Mouse (Mus musculus): ENCODE data around the gene Rfx3. TPM values are rescaled to one million over a fixed set of nuclear protein-coding genes. Genes with fewer than 3 reads are reported as not detected.

Gene Rfx3
- polyA plus RNA-seq, 1 experiment from 2014 or later = 28.7 TPM

GRCm38 (mm10) chr19:28009587-28010281 lies 1.2 kb downstream of the Rfx3 start:
- H3K4me3 ChIP-seq (ENCODE audit: low read depth, low read length) = peak overlapping the region; percentile 96
- peak overlapping the region; percentile 66 for H3K4me2 ChIP-seq (ENCODE audit: low read depth)
- ATAC-seq (ENCODE audit: insufficient read depth, low FRiP score, low TSS enrichment) = no peak
- H3K27ac ChIP-seq (ENCODE audit: low read depth, low read length) = peak overlapping the region; percentile 100
- H3K9me3 ChIP-seq (ENCODE audit: control insufficient read depth, low read length) = no peaks in the 10 kb centered on the region
- no peaks in the 10 kb centered on the region for H3K27me3 ChIP-seq (ENCODE audit: control insufficient read depth, insufficient read depth, low read length)
- no peaks in the 10 kb centered on the region for H3K4me1 ChIP-seq (ENCODE audit: control insufficient read depth, insufficient read depth, low read length)
- H3K36me3 ChIP-seq (ENCODE audit: control insufficient read depth, insufficient read depth, low read length) = no peaks in the 10 kb centered on the region
- WGBS = under 1% methylated on average over 5 of the region's 5 CpGs
- DNase-seq (ENCODE audit: low spot score) = peak; percentile 70
- H3K9ac ChIP-seq (ENCODE audit: low read length) = peak overlapping the region; percentile 96

GRCm38 (mm10) chr19:28004190-28004589 lies 6.8 kb downstream of the Rfx3 start:
- H3K36me3 ChIP-seq (ENCODE audit: control insufficient read depth, insufficient read depth, low read length) = no peaks in the 10 kb centered on the region
- no peak overlapping the region for H3K9ac ChIP-seq (ENCODE audit: low read length)
- no peaks in the 10 kb centered on the region for H3K9me3 ChIP-seq (ENCODE audit: control insufficient read depth, low read length)
- ATAC-seq (ENCODE audit: insufficient read depth, low FRiP score, low TSS enrichment) (no peak), DNase-seq (ENCODE audit: low spot score) (no peak)
- no peak overlapping the region for H3K4me2 ChIP-seq (ENCODE audit: low read depth)
- no peak overlapping the region for H3K4me3 ChIP-seq (ENCODE audit: low read depth, low read length)
- H3K27ac ChIP-seq (ENCODE audit: low read depth, low read length) = no peak overlapping the region
- WGBS = 62% methylated on average over 1 of the region's 1 CpGs
- no peaks in the 10 kb centered on the region for H3K27me3 ChIP-seq (ENCODE audit: control insufficient read depth, insufficient read depth, low read length)
- no peaks in the 10 kb centered on the region for H3K4me1 ChIP-seq (ENCODE audit: control insufficient read depth, insufficient read depth, low read length)

DNA sequence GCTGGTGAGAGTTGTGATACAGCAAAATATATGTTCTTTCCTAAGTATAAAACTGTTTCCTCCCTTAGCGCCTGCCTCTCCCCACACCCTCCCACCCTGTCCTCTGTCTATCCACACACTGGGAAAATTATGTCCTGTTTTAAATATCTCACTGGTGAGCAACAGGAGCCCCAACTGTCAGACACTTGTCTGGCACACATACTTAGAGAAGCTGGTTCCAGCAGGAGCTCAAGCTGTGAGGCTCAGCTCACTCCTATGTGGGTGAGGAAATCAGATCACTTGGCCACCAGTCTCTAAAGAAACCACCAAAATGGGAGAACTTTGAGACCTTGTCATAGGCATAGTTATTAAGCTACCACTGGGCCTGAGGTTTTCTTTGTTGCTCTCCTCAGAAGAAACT lies 7.5 kb downstream of the Rfx3 start:
- Histone ChIP-seq H3K4me1 (ENCODE audit: control insufficient read depth, insufficient read depth, low read length) (no peaks in the 10 kb centered on the region), H3K27me3 (ENCODE audit: control insufficient read depth, insufficient read depth, low read length) (no peaks in the 10 kb centered on the region), H3K36me3 (ENCODE audit: control insufficient read depth, insufficient read depth, low read length) (no peaks in the 10 kb centered on the region), H3K9me3 (ENCODE audit: control insufficient read depth, low read length) (no peaks in the 10 kb centered on the region), H3K4me3 (ENCODE audit: low read depth, low read length) (no peak overlapping the region), H3K4me2 (ENCODE audit: low read depth) (no peak overlapping the region), H3K27ac (ENCODE audit: low read depth, low read length) (no peak overlapping the region), H3K9ac (ENCODE audit: low read length) (no peak overlapping the region)
- ATAC-seq (ENCODE audit: insufficient read depth, low FRiP score, low TSS enrichment) = no peak
- DNase-seq (ENCODE audit: low spot score) = no peak
- 81% methylated on average over 1 of the region's 1 CpGs for WGBS

DNA sequence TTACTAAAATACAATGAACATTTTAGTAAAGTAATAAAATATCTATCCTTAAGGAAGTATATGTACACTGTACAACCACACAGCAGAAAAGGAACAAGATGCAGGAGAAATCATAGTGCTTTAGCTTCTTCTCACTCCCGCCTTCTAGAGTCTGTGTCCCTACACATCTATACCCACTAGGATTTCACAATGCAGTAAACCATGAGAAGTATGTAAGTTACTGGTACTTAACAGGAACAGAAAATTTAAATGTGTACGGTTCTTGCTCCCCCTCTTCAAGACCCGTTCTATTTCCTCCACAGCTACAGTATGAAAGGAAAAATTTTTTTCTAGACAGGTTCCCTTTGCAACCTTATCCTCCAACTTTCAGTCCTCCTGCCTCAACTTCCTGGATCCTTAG lies 8.3 kb downstream of the Rfx3 start:
- 88% methylated on average over 3 of the region's 3 CpGs for WGBS
- Histone ChIP-seq H3K27ac (ENCODE audit: low read depth, low read length) (no peak overlapping the region), H3K4me3 (ENCODE audit: low read depth, low read length) (no peak overlapping the region), H3K4me2 (ENCODE audit: low read depth) (no peak overlapping the region), H3K4me1 (ENCODE audit: control insufficient read depth, insufficient read depth, low read length) (no peaks in the 10 kb centered on the region), H3K9me3 (ENCODE audit: control insufficient read depth, low read length) (no peaks in the 10 kb centered on the region), H3K36me3 (ENCODE audit: control insufficient read depth, insufficient read depth, low read length) (no peaks in the 10 kb centered on the region), H3K27me3 (ENCODE audit: control insufficient read depth, insufficient read depth, low read length) (no peaks in the 10 kb centered on the region), H3K9ac (ENCODE audit: low read length) (no peak overlapping the region)
- no peak for ATAC-seq (ENCODE audit: insufficient read depth, low FRiP score, low TSS enrichment)
- DNase-seq (ENCODE audit: low spot score) = no peak

DNA sequence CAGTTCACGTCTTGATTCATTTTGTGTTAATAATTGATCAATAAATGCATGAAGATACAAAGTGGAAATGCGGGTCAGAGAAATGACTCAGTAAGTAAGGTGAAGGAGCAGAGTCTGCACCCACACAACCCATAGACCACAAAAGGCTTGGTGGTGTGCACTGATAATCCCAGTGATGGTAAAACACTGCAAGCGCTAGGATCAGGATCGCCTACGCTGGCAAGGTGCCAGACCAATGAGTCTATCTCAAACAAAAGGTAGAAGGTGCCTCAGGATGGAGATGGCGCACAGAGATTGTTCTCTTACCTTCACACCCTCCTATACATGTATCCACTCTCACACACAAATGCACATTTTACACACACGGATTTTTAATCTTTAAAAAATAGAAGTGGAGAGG lies 18.2 kb downstream of the Rfx3 start:
- no peaks in the 10 kb centered on the region for H3K4me1 ChIP-seq (ENCODE audit: control insufficient read depth, insufficient read depth, low read length)
- H3K4me3 ChIP-seq (ENCODE audit: low read depth, low read length) = no peak overlapping the region
- no peak for ATAC-seq (ENCODE audit: insufficient read depth, low FRiP score, low TSS enrichment)
- no peak overlapping the region for H3K9ac ChIP-seq (ENCODE audit: low read length)
- no peak overlapping the region for H3K27ac ChIP-seq (ENCODE audit: low read depth, low read length)
- DNase-seq (ENCODE audit: low spot score) = no peak
- no peaks in the 10 kb centered on the region for H3K9me3 ChIP-seq (ENCODE audit: control insufficient read depth, low read length)
- WGBS = 93% methylated on average over 7 of the region's 7 CpGs
- H3K4me2 ChIP-seq (ENCODE audit: low read depth) = no peak overlapping the region
- H3K36me3 ChIP-seq (ENCODE audit: control insufficient read depth, insufficient read depth, low read length) = no peaks in the 10 kb centered on the region
- no peaks in the 10 kb centered on the region for H3K27me3 ChIP-seq (ENCODE audit: control insufficient read depth, insufficient read depth, low read length)

DNA sequence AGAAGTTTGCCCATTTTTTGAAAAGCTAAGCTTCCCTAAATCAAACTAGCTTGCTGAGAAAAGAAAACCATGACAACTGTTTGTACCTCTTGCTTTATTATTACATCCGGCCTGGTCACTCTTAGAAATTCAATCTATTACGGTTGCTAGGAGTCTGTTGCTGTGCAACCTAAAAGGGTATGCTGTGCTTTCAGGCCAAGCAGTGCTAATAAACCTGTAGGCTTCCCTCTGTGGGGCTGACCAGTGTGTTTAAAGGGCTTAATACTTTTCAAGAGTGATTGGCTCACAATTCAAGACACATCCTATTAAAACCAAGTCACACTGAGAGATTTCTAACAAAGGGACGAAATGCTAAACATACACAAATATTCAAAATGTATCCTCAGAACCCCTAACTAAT lies 22.2 kb downstream of the Rfx3 start:
- no peaks in the 10 kb centered on the region for H3K27me3 ChIP-seq (ENCODE audit: control insufficient read depth, insufficient read depth, low read length)
- H3K9me3 ChIP-seq (ENCODE audit: control insufficient read depth, low read length) = no peaks in the 10 kb centered on the region
- no peak overlapping the region for H3K9ac ChIP-seq (ENCODE audit: low read length)
- DNase-seq (ENCODE audit: low spot score) (peak; percentile 30), ATAC-seq (ENCODE audit: insufficient read depth, low FRiP score, low TSS enrichment) (peak; percentile 63; the same call in 1 of the 2 replicates)
- no peak overlapping the region for H3K27ac ChIP-seq (ENCODE audit: low read depth, low read length)
- 43% methylated on average over 3 of the region's 3 CpGs for WGBS
- no peaks in the 10 kb centered on the region for H3K36me3 ChIP-seq (ENCODE audit: control insufficient read depth, insufficient read depth, low read length)
- peaks cover 4% of the 10 kb centered on the region; the same call in 1 of the 2 replicates for H3K4me1 ChIP-seq (ENCODE audit: control insufficient read depth, insufficient read depth, low read length)
- H3K4me3 ChIP-seq (ENCODE audit: low read depth, low read length) = no peak overlapping the region
- H3K4me2 ChIP-seq (ENCODE audit: low read depth) = no peak overlapping the region

DNA sequence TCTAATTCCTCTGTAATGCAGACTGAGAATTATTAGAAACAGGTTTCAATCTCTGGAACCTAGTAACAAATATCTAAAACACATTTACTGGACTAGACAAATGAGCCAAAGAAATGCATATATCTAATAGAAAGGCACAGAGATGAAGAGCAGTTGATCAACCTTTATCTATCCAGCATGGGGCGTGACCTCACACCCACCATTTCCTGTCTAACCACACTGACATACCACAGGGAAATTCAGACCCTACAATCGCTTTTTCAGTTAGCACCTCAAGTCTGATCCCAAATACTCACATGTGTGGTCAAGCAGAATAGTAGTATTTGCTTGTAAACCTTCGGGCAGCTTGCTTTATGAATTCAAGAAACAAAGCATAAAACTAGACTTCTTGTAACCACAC lies 43.4 kb downstream of the Rfx3 start:
- no peaks in the 10 kb centered on the region for H3K4me1 ChIP-seq (ENCODE audit: control insufficient read depth, insufficient read depth, low read length)
- H3K36me3 ChIP-seq (ENCODE audit: control insufficient read depth, insufficient read depth, low read length) = no peaks in the 10 kb centered on the region
- H3K27ac ChIP-seq (ENCODE audit: low read depth, low read length) = no peak overlapping the region
- no peaks in the 10 kb centered on the region for H3K27me3 ChIP-seq (ENCODE audit: control insufficient read depth, insufficient read depth, low read length)
- H3K4me2 ChIP-seq (ENCODE audit: low read depth) = no peak overlapping the region
- ATAC-seq (ENCODE audit: insufficient read depth, low FRiP score, low TSS enrichment) (no peak), DNase-seq (ENCODE audit: low spot score) (no peak)
- WGBS = 89% methylated on average over 3 of the region's 3 CpGs
- H3K4me3 ChIP-seq (ENCODE audit: low read depth, low read length) = no peak overlapping the region
- no peaks in the 10 kb centered on the region for H3K9me3 ChIP-seq (ENCODE audit: control insufficient read depth, low read length)
- no peak overlapping the region for H3K9ac ChIP-seq (ENCODE audit: low read length)

- Histone ChIP-seq H3K36me3 (ENCODE audit: control insufficient read depth, insufficient read depth, low read length) (no peaks in the 10 kb centered on the region), H3K27me3 (ENCODE audit: control insufficient read depth, insufficient read depth, low read length) (no peaks in the 10 kb centered on the region), H3K9ac (ENCODE audit: low read length) (no peak overlapping the region), H3K9me3 (ENCODE audit: control insufficient read depth, low read length) (no peaks in the 10 kb centered on the region), H3K4me3 (ENCODE audit: low read depth, low read length) (no peak overlapping the region), H3K4me1 (ENCODE audit: control insufficient read depth, insufficient read depth, low read length) (no peaks in the 10 kb centered on the region), H3K4me2 (ENCODE audit: low read depth) (no peak overlapping the region), H3K27ac (ENCODE audit: low read depth, low read length) (no peak overlapping the region)
- ATAC-seq (ENCODE audit: insufficient read depth, low FRiP score, low TSS enrichment) = no peak
- WGBS = 94% methylated on average over 3 of the region's 3 CpGs
- no peak for DNase-seq (ENCODE audit: low spot score)
Measured at GRCm38 (mm10) chr19:27961271-27961670, 49.7 kb downstream of the Rfx3 start.

GRCm38 (mm10) chr19:27935453-27935852 lies 75.5 kb downstream of the Rfx3 start:
- DNase-seq (ENCODE audit: low spot score) (no peak), ATAC-seq (ENCODE audit: insufficient read depth, low FRiP score, low TSS enrichment) (no peak)
- Histone ChIP-seq H3K9me3 (ENCODE audit: control insufficient read depth, low read length) (no peaks in the 10 kb centered on the region), H3K4me2 (ENCODE audit: low read depth) (no peak overlapping the region), H3K36me3 (ENCODE audit: control insufficient read depth, insufficient read depth, low read length) (no peaks in the 10 kb centered on the region), H3K4me1 (ENCODE audit: control insufficient read depth, insufficient read depth, low read length) (no peaks in the 10 kb centered on the region), H3K27ac (ENCODE audit: low read depth, low read length) (no peak overlapping the region), H3K4me3 (ENCODE audit: low read depth, low read length) (no peak overlapping the region), H3K27me3 (ENCODE audit: control insufficient read depth, insufficient read depth, low read length) (no peaks in the 10 kb centered on the region), H3K9ac (ENCODE audit: low read length) (no peak overlapping the region)
- 77% methylated on average over 3 of the region's 3 CpGs for WGBS
